In the genomic region with DNA sequence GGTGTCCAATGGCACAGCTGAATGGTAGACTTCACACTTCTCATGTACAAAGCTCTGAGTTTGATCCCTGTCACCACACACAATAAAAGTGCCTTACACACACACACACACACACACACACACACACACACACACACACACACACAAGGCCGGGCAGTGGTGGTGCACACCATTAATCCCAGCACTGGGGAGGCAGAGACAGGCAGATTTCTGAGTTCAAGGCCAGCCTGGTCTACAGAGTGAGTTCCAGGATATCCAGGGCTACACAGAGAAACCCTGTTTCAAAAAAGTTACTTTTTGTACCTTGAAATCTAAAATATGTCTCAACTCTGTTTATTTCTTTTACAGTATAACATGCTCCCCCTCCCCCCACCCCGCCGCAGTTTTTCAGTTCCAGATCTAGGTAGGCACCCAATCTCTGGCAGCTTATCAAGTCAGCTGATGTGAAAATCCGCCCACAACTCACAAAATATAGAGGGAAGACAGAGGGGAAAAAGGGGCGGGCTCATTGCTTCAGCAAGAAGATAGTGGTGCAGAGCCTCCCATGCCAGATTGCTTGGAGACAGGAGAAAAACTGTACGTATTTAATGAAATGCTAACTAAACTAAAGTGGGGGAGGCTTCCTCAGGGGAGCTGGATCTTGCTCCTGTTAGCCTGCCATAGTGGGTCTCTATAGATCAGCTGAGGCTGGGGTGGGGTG, we compare ENCODE assay signal across 10 mouse cellular contexts. TPM values are rescaled to one million over a fixed set of nuclear protein-coding genes. Genes with fewer than 3 reads are reported as not detected.
A peak's percentile ranks its signal among the peaks of the same experiment; 100 is the strongest.
DNase-seq lines count a peak whose midpoint lies in the region; ATAC-seq lines count a peak whose summit lies in the region.
"Not testable (repeated sequence)": the region's sequence is repeated elsewhere in the genome, so short reads cannot be mapped to it uniquely, and the experiment has no call there.
"Had no signal": no experiment of that assay in that cellular context is flagged by ENCODE, and none has a peak within 500 bp of the region (broad histone marks: within the 10 kb centered on the region; RNA-seq: fewer than 3 reads in every experiment).

Clec2i (plus strand) TSS at position 498 of the 700 bp plus-strand sequence.

- H3K9ac ChIP-seq in liver, embryonic 15.5 days = not testable (repeated sequence)

- H3K4me1 ChIP-seq in liver, embryonic 15.5 days (replicated peaks); megakaryocyte, embryonic 14.5 days: not testable (repeated sequence)

- peak within 1 kb of the TSS; percentile 13 for H3K4me2 ChIP-seq in liver, embryonic 15.5 days

- ATAC-seq in liver, embryonic 15.5 days (ENCODE audit: insufficient read depth) = not testable (repeated sequence)

- not testable (repeated sequence) for H3K27ac ChIP-seq in liver, embryonic 15.5 days (replicated peaks)

- WGBS in liver, embryonic 15.5 days (ENCODE audit: insufficient replicate concordance) = 53% methylated on average over 6 of the region's 6 CpGs

- 0 out of 2 replicates have a peak within 1 kb of the TSS, but pooled peaks have one; percentile 9 for H3K4me3 ChIP-seq in liver, embryonic 15.5 days (replicated peaks)
- peak within 1 kb of the TSS; percentile 14 for H3K4me3 ChIP-seq in megakaryocyte, embryonic 14.5 days (replicated peaks)

- peak; percentile 11 for DNase-seq in R1 (ENCODE audit: low read depth, low spot score)
- DNase-seq in heart, adult 11 months = peak; percentile 87
- DNase-seq in left cerebral cortex, adult 18-20 months (ENCODE audit: low spot score in 2 of 2) = peak; percentile 14 to 35
- peak; percentile 31 for DNase-seq in right cerebral cortex, postnatal 14 days
- DNase-seq in splenic B cell, adult 2 months (ENCODE audit: low read depth, low spot score) = peak; percentile 90

- H3K36me3 ChIP-seq in liver, embryonic 15.5 days (replicated peaks); megakaryocyte, embryonic 14.5 days (replicated peaks; ENCODE audit: low read length); splenic B cell, adult 2 months (ENCODE audit: control insufficient read depth, insufficient read depth, low read length, poor library complexity, severe bottlenecking): not testable (repeated sequence)

- not testable (repeated sequence) for H3K27me3 ChIP-seq in liver, embryonic 15.5 days; megakaryocyte, embryonic 14.5 days (replicated peaks); splenic B cell, adult 2 months (ENCODE audit: control insufficient read depth, insufficient read depth, low read length, poor library complexity, severe bottlenecking)

- H3K9me3 ChIP-seq in liver, embryonic 15.5 days (replicated peaks); megakaryocyte, embryonic 14.5 days: not testable (repeated sequence)

RNA-seq across cellular contexts. Expression of gene Clec2i, which starts in this region (rescaled TPM):
- total RNA-seq in left cerebral cortex, adult 18-20 months (2021) = not detected
- polyA plus RNA-seq in liver, embryonic 15.5 days (2015; fragmentation: Nextera tagmentation; extraction: Ambion mirVana) = 0.17 and 0.25 TPM in 2 replicates
- polyA plus RNA-seq in megakaryocyte, embryonic 14.5 days (2012; ENCODE audit: insufficient read depth, low replicate concordance) = not detected in 2 replicates
- total RNA-seq: layer of hippocampus, postnatal 25 days had no signal
- polyA plus RNA-seq: embryonic facial prominence, embryonic 12.5 days; hindbrain, embryonic 13.5 days had no signal

Comparison
In these comparisons a context has a peak if more than half of its experiments do, and no peak if none do; other contexts are left out.
1. Peak in DNase-seq in left cerebral cortex, adult 18-20 months; RNA of the gene not detected or under 1 TPM.
2. DNase-seq: peak in every context shown above with its lines; median percentile 90 in splenic B cell, adult 2 months; 87 in heart, adult 11 months; 31 in right cerebral cortex, postnatal 14 days; 24 in left cerebral cortex, adult 18-20 months; 11 in R1.